Mouse (Mus musculus) fibroblast of lung, adult 2 months (primary cell): ENCODE data around the gene Esp8.
"Not testable (repeated sequence)": the region's sequence is repeated elsewhere in the genome, so short reads cannot be mapped to it uniquely, and the experiment has no call there.

Experiments used
- DNase-seq: peaks from one replicate; pipeline ENCODE4 v3.0.0-alpha.2; 2011; ENCODE audit warnings: low read depth

The Esp8 gene

DNA sequence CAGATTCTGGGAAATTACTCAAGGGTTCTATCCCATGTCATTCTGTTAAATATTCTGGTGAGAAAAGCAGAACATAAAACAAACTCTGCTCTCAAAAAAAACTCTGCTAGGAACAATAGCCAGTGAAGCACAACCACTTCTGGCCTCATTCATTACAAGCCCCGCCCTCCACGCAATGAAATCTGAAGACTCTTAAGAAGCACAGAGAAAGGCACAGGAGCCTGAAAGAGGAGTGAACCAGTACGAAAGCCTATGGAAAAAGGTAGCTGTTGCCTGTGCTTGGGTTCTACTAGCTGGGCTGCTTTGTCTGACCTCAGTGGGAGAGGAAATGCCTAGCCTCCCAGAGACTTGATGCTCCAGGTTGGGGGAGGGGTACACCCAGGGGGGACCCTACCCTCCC, at the start of gene Esp8:
Gene Esp8 (plus strand): TSS at position 205 of the 400 bp plus-strand sequence.
- no peak for DNase-seq

DNA sequence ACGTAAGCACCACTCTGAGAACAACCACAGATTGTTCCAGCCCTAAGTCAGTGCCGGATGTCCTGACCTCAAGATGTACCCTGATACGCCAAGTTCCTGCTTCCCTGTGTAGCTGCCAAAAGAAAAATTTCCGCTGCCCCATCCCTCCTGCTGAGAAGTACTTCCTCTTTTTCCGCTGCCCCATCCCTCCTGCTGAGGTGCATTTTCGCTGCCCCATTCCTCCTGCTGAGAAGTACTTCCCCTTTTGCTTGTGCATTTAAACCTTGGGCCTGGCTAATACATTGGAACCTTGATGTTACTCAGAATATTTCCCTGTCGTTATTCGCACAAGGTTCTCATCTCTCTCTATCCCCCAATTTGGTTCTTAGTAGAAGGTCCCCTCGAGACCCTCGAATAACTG, 36.3 kb upstream of the Esp8 start:
- DNase-seq, result not testable (repeated sequence)

DNA sequence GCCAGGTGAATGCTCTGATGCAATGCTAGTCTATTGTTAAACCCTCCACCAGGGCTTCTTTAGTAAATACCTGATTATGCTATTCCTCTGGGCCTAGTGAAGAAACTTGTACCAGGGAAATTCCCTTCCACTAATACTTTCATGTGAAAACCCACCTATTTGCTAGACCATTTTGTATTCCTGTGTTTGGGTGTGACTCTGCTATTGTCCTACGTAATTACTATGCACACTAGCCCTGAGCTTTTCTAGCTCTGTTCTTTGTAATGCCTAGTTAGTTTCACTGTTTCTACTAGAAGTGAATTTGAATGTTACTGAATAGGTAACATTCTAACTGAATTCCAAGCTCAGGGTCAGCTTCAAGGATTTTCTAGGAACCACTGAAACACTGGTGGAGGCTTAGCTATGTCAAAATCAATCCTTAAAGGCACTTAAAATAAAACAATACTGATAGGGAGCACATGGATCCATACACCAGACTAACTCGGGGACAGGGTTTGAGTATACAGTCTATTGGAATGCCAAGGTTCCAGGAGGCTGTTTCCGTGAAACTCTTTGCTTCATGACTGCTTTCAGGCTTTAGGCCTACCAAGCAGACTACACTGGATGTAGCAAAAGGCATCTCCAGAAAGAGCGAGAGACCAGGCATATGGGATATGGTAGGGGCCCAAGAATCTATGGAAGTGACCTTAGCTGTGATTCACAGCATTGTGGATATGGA, 24.2 kb upstream of the Esp8 start:
- DNase-seq, result not testable (repeated sequence)

DNA sequence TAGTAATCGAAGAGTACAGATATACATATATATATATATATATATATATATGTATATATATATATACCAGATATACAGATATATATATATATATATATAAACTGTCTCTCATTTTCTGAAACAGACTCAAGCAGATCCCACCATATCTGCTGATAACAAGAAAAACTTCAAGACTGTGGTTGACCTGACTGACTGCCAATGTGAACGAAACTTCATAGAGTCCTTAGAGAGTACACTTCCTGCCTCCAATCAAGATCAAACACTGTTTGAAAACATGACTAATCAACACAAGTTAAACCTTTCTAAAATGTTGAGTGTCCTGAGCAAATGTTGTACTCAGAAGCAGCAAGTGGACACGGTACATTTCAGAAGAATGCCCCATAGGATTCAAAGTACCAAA, 10.0 kb downstream of the Esp8 start:
- no peak for DNase-seq

DNA sequence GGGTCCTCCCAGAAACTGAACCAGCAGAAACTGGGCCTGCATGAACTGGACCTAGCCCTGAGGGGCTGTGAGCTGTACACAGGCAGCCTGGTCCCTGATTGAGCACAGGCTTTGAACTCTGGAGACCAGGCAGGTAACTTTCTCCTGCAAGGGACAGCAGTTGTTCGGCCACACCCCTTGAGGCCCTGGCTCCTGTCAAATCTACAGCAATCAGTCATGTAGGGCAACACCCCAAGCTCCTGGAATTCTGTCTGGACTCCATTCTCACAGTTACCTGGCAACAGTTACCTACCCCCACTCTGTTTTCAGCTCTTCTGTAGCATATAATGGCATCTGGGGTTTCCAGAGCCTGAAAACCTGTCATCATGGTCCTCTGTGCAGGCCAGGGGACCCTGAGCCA, 11.3 kb downstream of the Esp8 start:
- no peak for DNase-seq

DNA sequence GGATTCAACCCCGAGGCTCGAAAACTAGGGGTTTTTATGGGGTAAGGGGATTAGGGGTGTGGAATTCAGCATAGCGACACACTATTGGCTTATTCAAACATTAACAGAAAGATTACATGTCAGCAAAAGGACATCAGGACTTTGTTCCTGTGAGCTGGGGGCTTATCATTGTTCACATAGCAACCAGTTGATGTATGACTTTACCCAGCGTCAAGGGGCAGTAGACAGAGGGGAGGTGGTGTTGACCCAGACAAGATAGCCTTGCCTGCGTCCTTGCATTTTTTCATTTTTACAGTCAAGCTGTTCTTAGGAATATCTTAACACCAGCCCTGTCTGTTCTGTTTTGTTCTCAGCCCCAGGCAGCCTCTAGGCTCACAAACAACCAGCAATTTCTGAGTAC, 27.2 kb downstream of the Esp8 start:
- not testable (repeated sequence) for DNase-seq

DNA sequence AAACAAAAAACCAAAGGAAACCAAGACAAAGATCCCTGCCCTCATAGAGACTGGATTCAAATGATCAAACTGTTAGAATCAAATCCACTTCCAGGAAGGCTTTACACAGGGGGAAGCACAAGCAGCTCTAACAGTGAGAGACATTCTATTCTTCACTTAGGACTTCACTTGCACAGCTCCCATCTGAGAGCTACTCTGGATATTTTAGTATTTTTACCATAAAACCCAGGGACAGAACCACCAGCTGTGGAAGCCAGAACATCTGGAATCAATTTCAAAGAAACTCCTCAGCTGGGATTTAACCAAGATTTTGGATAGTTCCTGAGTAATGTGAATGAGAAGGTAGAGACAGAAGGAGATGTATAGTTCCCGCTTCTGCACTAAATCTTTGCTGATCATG, 33.6 kb downstream of the Esp8 start:
- DNase-seq, result no peak

DNA sequence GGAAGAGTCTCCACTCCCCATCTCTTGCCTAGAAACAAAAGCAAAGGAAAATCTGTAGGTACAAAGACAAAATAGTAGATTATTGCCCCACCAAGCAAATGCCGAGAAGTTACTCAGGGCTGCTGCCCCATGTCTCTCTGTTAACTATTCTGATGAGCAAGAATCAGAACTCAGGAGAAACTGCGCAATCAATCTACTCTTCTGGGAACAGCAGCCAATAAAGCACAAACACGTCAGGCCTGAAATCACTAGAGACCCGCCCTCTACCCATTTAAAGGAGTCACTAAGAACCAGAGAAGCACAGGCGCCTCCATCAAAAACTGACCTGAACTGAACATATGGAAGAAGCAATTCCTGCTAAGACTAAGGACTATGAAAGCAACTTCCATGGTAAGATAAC, 41.4 kb downstream of the Esp8 start, which contains the start of gene Esp6:
Gene Esp6 (plus strand): TSS at position 301 of the 400 bp plus-strand sequence.
- DNase-seq, result no peak
